Mouse (Mus musculus) small intestine, adult 2 months (tissue): ENCODE results near the gene Abca8a. TPM values are rescaled to one million over a fixed set of nuclear protein-coding genes. Genes with fewer than 3 reads are reported as not detected.
A peak's percentile ranks its signal among the peaks of the same experiment; 100 is the strongest.

Experiments used
- H3K27ac ChIP-seq: fragments of 200-500 bp; 2 replicates; pipeline ENCODE4 v1.5.1; 2012; ENCODE audit warnings: low read depth, low read length, control low read depth, inconsistent platforms; ENCODE audit not compliant: insufficient read depth
- H3K27me3 ChIP-seq: fragments of 200-500 bp; 2 replicates; pipeline ENCODE4 v1.6.1; 2012; ENCODE audit warnings: mild to moderate bottlenecking, moderate library complexity, low read length, inconsistent platforms; ENCODE audit not compliant: control insufficient read depth, insufficient read depth
- H3K36me3 ChIP-seq: fragments of 200-500 bp; 2 replicates; pipeline ENCODE4 v1.6.1; 2012; ENCODE audit warnings: mild to moderate bottlenecking, low read length, control low read depth, inconsistent platforms; ENCODE audit not compliant: control insufficient read depth, insufficient read depth
- H3K4me1 ChIP-seq: fragments of 200-500 bp; 2 replicates; pipeline ENCODE4 v1.6.1; 2012; ENCODE audit warnings: low read length, inconsistent platforms, mixed read lengths; ENCODE audit not compliant: control insufficient read depth, insufficient read depth, insufficient read length
- H3K4me3 ChIP-seq: fragments of 200-500 bp; 2 replicates; pipeline ENCODE4 v1.5.1; 2012; ENCODE audit warnings: low read depth, mild to moderate bottlenecking, control low read depth, inconsistent platforms, low read length, moderate library complexity
- CTCF ChIP-seq: fragments of 200-500 bp; IDR thresholded peaks from 2 replicates; pipeline ENCODE4 v1.5.1; 2012; ENCODE audit warnings: low read depth, mild to moderate bottlenecking, control low read depth, inconsistent platforms, low read length, moderate library complexity, mixed read lengths; ENCODE audit not compliant: insufficient replicate concordance, insufficient read length; ENCODE audit errors: extremely low read depth
- POLR2A ChIP-seq: fragments of 200-500 bp; IDR thresholded peaks from 2 replicates; pipeline ENCODE4 v1.6.1; 2012; ENCODE audit warnings: low read depth, mild to moderate bottlenecking, control low read depth, inconsistent platforms, low read length, moderate library complexity
- WGBS: fragments of 180-500 bp; shearing (Covaris S2); methylation state at CpG from one replicate; pipeline ENCODE4 v1.1.7; 2018; 5-methylcytosine and 5-hydroxymethylcytosine counted together
- polyA plus RNA-seq: library from polyadenylated mRNA; depleted of rRNA; stranded (reverse); fragments of >200 nt; gene quantifications from 2 replicates; pipeline ENCODE4 v1.2.3, GENCODE M21; 2012

The Abca8a gene
- polyA plus RNA-seq, 1 experiment, result 3.0 TPM

DNA sequence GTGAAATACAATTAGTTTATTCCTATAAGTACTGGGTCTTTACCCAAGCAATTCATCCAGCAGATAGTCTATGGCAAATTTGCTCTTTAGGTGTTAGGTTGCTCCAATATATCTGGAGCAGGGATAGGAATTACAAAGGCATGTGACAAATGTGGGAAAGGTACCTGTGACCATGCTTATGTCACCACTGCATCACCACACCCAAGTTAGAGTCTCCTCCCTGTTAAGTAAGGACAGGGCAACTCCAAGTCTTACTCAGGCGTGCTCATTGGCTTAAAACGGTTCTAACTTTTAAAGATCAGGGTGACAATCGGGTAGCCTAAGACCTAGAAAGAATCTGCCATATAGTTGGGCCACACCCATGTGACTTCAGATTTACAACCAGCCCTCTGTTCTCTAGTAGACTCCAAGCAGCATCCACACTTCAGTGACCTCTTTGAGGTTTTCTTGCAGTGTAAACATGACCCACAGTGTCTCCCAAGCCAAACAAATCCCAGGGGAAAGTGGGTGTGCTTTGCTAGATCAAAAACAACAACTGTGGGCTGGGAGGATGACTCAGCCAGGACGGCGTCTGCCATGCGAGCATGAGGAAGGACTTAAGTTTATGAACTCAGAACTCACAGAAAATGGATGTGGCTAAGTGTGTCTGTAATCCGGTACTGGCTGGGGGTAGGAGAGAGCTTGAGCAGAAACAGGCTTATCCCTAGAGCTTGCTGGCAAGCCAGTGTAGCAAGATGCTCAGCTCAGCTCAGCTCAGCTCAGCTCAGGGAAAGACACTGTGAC, 66.7 kb downstream of the Abca8a start:
- peaks cover 3% of the 10 kb centered on the region; the same call in 1 of the 2 replicates for H3K4me1 ChIP-seq
- H3K36me3 ChIP-seq, result no peaks in the 10 kb centered on the region
- WGBS, result 15% methylated on average over 7 of the region's 7 CpGs
- no peak overlapping the region for H3K27ac ChIP-seq
- no peaks in the 10 kb centered on the region for H3K27me3 ChIP-seq
- TF ChIP-seq CTCF (no peak), POLR2A (no peak)
- H3K4me3 ChIP-seq, result no peak overlapping the region

DNA sequence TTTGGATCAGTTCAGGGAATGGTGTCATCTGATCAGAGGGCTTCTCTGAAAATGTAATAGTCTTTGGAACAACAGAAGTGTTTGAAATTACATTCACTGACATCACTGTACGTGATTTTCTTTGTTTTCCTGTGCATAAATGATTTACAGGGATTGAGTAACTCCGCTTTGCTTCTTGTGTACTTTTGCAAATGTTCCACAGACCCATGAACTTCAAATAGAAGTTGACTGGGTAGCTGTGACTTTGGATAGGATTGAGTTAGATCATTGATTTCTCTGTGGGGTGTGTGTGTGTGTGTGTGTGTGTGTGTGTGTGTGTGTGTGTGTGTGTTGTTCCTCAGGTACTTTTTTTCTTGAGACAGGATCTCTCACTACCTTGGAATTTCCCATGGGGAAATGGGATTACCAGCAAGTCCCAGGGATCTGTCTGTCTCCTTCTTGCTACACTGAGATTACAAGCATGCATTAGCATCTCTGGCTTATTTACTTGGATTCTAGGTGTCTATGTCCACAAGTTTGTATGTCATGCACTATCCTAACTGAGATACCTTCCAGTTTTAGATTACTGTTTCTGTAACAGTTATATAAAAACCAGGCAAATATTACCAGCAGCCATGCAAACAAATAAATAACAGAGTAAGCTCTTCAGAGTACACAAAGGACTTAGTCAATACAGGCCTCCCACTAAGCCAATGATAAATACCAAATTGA, 84.8 kb downstream of the Abca8a start:
- 38% methylated on average over 2 of the region's 2 CpGs for WGBS
- no peak overlapping the region for H3K4me3 ChIP-seq
- no peaks in the 10 kb centered on the region for H3K27me3 ChIP-seq
- H3K4me1 ChIP-seq, result no peaks in the 10 kb centered on the region
- H3K27ac ChIP-seq, result no peak overlapping the region
- H3K36me3 ChIP-seq, result no peaks in the 10 kb centered on the region
- TF ChIP-seq CTCF (no peak), POLR2A (no peak)

DNA sequence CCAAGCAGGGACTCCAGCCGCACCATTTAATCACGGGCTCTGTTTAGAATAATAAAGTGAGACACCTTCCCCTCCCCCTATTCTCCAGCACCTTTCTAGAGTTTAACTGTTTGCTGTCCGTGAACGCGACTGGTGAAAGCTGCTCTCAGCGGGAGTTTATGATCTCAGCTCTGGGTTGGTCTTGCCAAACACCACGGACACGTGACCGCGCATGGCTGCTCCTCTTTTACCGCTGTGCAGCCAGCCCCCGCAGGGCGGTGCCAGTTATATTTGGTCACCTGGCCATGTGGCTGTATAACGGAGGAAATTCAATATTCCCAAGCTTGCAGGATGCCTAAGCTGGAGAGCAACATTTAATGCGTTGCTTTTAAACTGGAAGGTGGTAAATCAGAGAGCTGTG, 100.2 kb downstream of the Abca8a start, which contains the start of gene Abca8b:
Abca8b (minus strand) TSS at position 222 of the 400 bp plus-strand sequence.
- under 1% methylated on average over 15 of the region's 15 CpGs for WGBS
- Histone ChIP-seq H3K4me1 (peaks cover 4% of the 10 kb centered on the region), H3K4me3 (peak within 1 kb of the TSS; percentile 49), H3K27ac (no peak within 1 kb of the TSS), H3K36me3 (no peaks in the 10 kb centered on the region), H3K27me3 (no peaks in the 10 kb centered on the region)
- TF ChIP-seq CTCF, result no peak
- TF ChIP-seq POLR2A, result no peak

DNA sequence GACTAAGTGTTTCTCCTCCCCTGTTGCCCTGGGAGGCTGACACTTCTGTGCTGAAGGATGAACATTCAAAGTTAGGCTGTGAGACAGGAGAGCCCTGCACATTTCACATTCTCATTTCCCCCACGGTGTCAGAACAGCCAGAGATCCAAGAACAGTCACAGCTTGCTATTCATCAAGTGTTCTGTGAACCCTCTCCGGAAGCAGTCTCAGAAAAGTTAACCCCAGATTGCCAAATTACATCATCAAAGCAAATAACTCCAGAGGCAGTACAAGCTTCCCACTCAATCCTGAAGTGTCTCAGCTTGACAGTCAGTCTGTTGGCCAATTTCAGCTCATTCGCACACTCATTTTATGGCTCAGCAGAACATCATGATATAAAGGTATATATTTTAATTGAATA, 100.8 kb downstream of the Abca8a start:
- Histone ChIP-seq H3K4me1 (peaks cover 4% of the 10 kb centered on the region), H3K27ac (no peak overlapping the region), H3K36me3 (no peaks in the 10 kb centered on the region), H3K27me3 (no peaks in the 10 kb centered on the region), H3K4me3 (no peak overlapping the region)
- TF ChIP-seq CTCF, result no peak
- no peak for TF ChIP-seq POLR2A
- 1% methylated on average over 3 of the region's 3 CpGs for WGBS

DNA sequence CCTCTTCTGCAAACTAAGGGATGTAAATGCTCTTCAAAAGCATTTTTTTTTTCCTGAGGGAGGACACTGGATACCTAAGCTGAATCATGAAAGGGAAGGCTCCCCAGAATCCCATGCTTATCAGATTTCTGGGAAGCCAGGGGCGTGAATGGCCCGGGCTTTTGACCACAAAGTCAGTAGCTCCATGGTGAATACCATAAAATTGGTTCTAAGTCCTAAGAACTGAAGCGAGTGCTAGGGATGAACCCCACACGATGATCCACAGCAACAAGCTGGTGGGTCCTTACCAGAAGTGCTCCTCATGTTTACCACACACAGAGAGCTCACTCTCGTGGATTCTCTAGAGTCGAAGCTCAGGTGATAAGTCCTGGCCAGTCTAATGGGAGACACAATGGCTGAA, 101.8 kb downstream of the Abca8a start:
- 44% methylated on average over 6 of the region's 6 CpGs for WGBS
- Histone ChIP-seq H3K4me1 (peaks cover 4% of the 10 kb centered on the region), H3K4me3 (no peak overlapping the region), H3K27ac (no peak overlapping the region), H3K27me3 (no peaks in the 10 kb centered on the region), H3K36me3 (no peaks in the 10 kb centered on the region)
- TF ChIP-seq POLR2A (no peak), CTCF (no peak)

DNA sequence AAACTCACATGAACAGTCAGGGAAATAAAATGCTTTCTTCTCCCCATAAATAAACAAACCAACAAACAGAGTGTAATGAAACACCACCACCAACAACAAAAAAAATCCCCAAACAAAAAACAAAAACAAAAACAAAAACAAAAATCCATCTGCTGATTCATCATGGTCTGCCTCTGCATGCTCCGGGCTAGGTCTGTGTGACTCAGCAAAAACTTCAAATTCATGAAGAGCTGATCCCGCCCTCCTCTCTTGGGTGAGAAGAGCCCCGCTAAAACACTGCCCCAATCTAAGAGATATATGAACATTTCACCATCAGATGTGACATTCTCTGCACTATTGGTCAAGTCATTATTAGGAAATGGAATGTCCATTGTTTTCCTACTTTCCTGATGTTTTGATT, 104.5 kb downstream of the Abca8a start:
- H3K4me1 ChIP-seq, result peaks cover 7% of the 10 kb centered on the region
- no peaks in the 10 kb centered on the region for H3K27me3 ChIP-seq
- WGBS, result 56% methylated on average over 3 of the region's 3 CpGs
- TF ChIP-seq POLR2A, result no peak
- TF ChIP-seq CTCF, result no peak
- no peak overlapping the region for H3K4me3 ChIP-seq
- H3K27ac ChIP-seq, result no peak overlapping the region
- no peaks in the 10 kb centered on the region for H3K36me3 ChIP-seq

DNA sequence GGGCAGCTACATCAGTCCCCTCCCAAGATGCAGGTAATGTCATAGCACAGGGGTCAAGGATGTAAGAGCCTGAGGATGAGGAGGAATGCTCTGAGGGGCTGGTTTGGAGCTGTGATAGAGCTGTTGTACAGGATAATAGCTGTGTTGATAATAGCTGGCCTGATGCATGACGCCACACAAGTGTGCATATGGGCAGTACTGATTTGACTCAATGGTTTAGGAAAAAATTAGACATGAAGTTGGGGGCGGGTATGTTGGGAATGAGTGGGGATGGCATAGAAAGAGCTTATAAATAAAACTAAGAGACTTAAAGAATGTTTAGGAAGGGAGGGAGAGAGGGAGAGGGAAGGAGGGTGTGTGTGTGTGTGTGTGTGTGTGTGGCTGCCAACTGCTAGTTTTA, 105.5 kb downstream of the Abca8a start:
- no peak overlapping the region for H3K4me3 ChIP-seq
- no peaks in the 10 kb centered on the region for H3K27me3 ChIP-seq
- no peak overlapping the region for H3K27ac ChIP-seq
- WGBS, result 88% methylated on average over 2 of the region's 2 CpGs
- peaks cover 3% of the 10 kb centered on the region for H3K4me1 ChIP-seq
- no peaks in the 10 kb centered on the region for H3K36me3 ChIP-seq
- no peak for TF ChIP-seq CTCF
- no peak for TF ChIP-seq POLR2A
